Mouse (Mus musculus) MEL (cell line): ENCODE measurements at regions not wholly inside any gene's neighbourhood (a gene's known extent, or its start where the extent isn't known, plus 50 kb on each side); places are given as distances from the start of the nearest gene placed in this dataset.
A peak's percentile ranks its signal among the peaks of the same experiment; 100 is the strongest.

Experiments used
- DNase-seq: peaks from one replicate; pipeline ENCODE4 v3.0.0; 2011; ENCODE audit warnings: low read depth, low spot score
- H3K27ac ChIP-seq: 2 replicates; pipeline ENCODE4 v1.5.1; 2012; ENCODE audit warnings: low read depth, mild to moderate bottlenecking, control low read depth, low read length, moderate library complexity; ENCODE audit not compliant: control insufficient read depth
- H3K27me3 ChIP-seq, 2 experiments: fragments of 150-350 bp in 1 of 2; sonication (generic) in 1 of 2; 2 replicates each; pipeline ENCODE4 v1.6.1; 2012; ENCODE audit warnings: low read length in 2 of 2, mild to moderate bottlenecking in 2 of 2, improper control_type of control experiment in 1 of 2, moderate library complexity in 1 of 2; ENCODE audit not compliant: insufficient read depth in 2 of 2, control insufficient read depth in 1 of 2
- H3K36me3 ChIP-seq, 2 experiments: 2 replicates each; pipeline ENCODE4 v1.6.1; 2012 to 2014; ENCODE audit warnings: low read length in 2 of 2, improper control_type of control experiment in 1 of 2, inconsistent platforms in 1 of 2, mild to moderate bottlenecking in 1 of 2; ENCODE audit not compliant: insufficient read depth in 2 of 2, control insufficient read depth in 1 of 2
- H3K4me1 ChIP-seq, 2 experiments: fragments of 150-350 bp in 1 of 2; sonication (generic) in 1 of 2; 2 replicates each; pipeline ENCODE4 v1.6.1; 2012; ENCODE audit warnings: low read length in 2 of 2, improper control_type of control experiment in 1 of 2, mild to moderate bottlenecking in 1 of 2; ENCODE audit not compliant: insufficient read depth in 2 of 2, control insufficient read depth in 1 of 2
- H3K4me3 ChIP-seq, 2 experiments: fragments of 150-350 bp in 1 of 2; sonication (generic) in 1 of 2; 2 replicates each; pipeline ENCODE4 v1.5.1; 2012; ENCODE audit warnings: low read depth in 2 of 2, low read length in 2 of 2, mild to moderate bottlenecking in 2 of 2, moderate library complexity in 2 of 2, control low read depth in 1 of 2, improper control_type of control experiment in 1 of 2; ENCODE audit not compliant: control insufficient read depth in 1 of 2, insufficient read depth in 1 of 2
- H3K79me2 ChIP-seq: 2 replicates; pipeline ENCODE4 v1.6.1; 2012; ENCODE audit warnings: mild to moderate bottlenecking, low read length, moderate library complexity; ENCODE audit not compliant: control insufficient read depth, poor library complexity, insufficient read depth
- H3K9ac ChIP-seq: 2 replicates; pipeline ENCODE4 v1.6.1; 2012; ENCODE audit warnings: low read depth, mild to moderate bottlenecking, control low read depth, low read length, moderate library complexity; ENCODE audit not compliant: control insufficient read depth, poor library complexity, severe bottlenecking
- H3K9me3 ChIP-seq: fragments of 150-350 bp; sonication (generic); replicated peaks from 2 replicates; pipeline ENCODE4 v1.6.1; 2012; ENCODE audit warnings: mild to moderate bottlenecking, low read length, improper control_type of control experiment, moderate library complexity; ENCODE audit not compliant: insufficient read depth
- BHLHE40 ChIP-seq: IDR thresholded peaks from 2 replicates; pipeline ENCODE4 v1.6.1; 2012; ENCODE audit warnings: low read depth, mild to moderate bottlenecking, inconsistent platforms, low read length, improper control_type of control experiment, borderline replicate concordance
- CHD1 ChIP-seq: IDR thresholded peaks from 2 replicates; pipeline ENCODE4 v1.6.1; 2012; ENCODE audit warnings: low read depth, mild to moderate bottlenecking, inconsistent platforms, low read length, improper control_type of control experiment
- CHD2 ChIP-seq: IDR thresholded peaks from 2 replicates; pipeline ENCODE4 v1.6.1; 2011; ENCODE audit warnings: low read length, improper control_type of control experiment
- CTCF ChIP-seq, 3 experiments: IDR thresholded peaks in 2 of 3; conservative IDR thresholded peaks in 1 of 3; 2 replicates each; pipeline ENCODE4 v1.5.1; 2011 to 2012; ENCODE audit warnings: low read length in 3 of 3, low read depth in 2 of 3, mild to moderate bottlenecking in 2 of 3, improper control_type of control experiment in 1 of 3, inconsistent platforms in 1 of 3, mixed read lengths in 1 of 3, moderate library complexity in 1 of 3; ENCODE audit not compliant: control insufficient read depth in 1 of 3, insufficient read depth in 1 of 3, poor library complexity in 1 of 3, severe bottlenecking in 1 of 3
- E2F4 ChIP-seq: IDR thresholded peaks from 2 replicates; pipeline ENCODE4 v1.6.1; 2011; ENCODE audit warnings: low read depth, low read length, improper control_type of control experiment, borderline replicate concordance
- ELF1 ChIP-seq: IDR thresholded peaks from 2 replicates; pipeline ENCODE4 v1.6.1; 2014; ENCODE audit warnings: low read depth, mild to moderate bottlenecking, inconsistent platforms, low read length, improper control_type of control experiment, moderate library complexity
- EP300 ChIP-seq, 2 experiments: IDR thresholded peaks; 2 replicates each; pipeline ENCODE4 v1.6.1; 2011; ENCODE audit warnings: improper control_type of control experiment in 2 of 2, low read length in 2 of 2, low read depth in 1 of 2, mild to moderate bottlenecking in 1 of 2
- GABPA ChIP-seq: IDR thresholded peaks from 2 replicates; pipeline ENCODE4 v1.6.1; 2012; ENCODE audit warnings: low read depth, mild to moderate bottlenecking, inconsistent platforms, low read length, improper control_type of control experiment, moderate library complexity
- HCFC1 ChIP-seq: IDR thresholded peaks from 2 replicates; pipeline ENCODE4 v1.6.1; 2012; ENCODE audit warnings: low read depth, mild to moderate bottlenecking, inconsistent platforms, low read length, improper control_type of control experiment, moderate library complexity
- JUND ChIP-seq: IDR thresholded peaks from 2 replicates; pipeline ENCODE4 v1.6.1; 2011; ENCODE audit warnings: low read depth, mild to moderate bottlenecking, improper control_type of control experiment, low read length
- KAT2A ChIP-seq: conservative IDR thresholded peaks from 2 replicates; pipeline ENCODE4 v1.6.1; 2012; ENCODE audit warnings: low read depth, low read length, improper control_type of control experiment, inconsistent platforms
- MAFK ChIP-seq: IDR thresholded peaks from 2 replicates; pipeline ENCODE4 v1.6.1; 2011; ENCODE audit warnings: low read depth, mild to moderate bottlenecking, low read length, improper control_type of control experiment, borderline replicate concordance
- MAX ChIP-seq: IDR thresholded peaks from 2 replicates; pipeline ENCODE4 v1.6.1; 2011; ENCODE audit warnings: low read length, improper control_type of control experiment
- MAZ ChIP-seq: IDR thresholded peaks from 2 replicates; pipeline ENCODE4 v1.6.1; 2012; ENCODE audit warnings: low read depth, mild to moderate bottlenecking, inconsistent platforms, low read length, improper control_type of control experiment
- MEF2A ChIP-seq: IDR thresholded peaks from 2 replicates; pipeline ENCODE4 v1.6.1; 2014; ENCODE audit warnings: low read depth, mild to moderate bottlenecking, inconsistent platforms, low read length, improper control_type of control experiment; ENCODE audit not compliant: poor library complexity, insufficient replicate concordance, severe bottlenecking; ENCODE audit errors: extremely low read depth
- MXI1 ChIP-seq: IDR thresholded peaks from 2 replicates; pipeline ENCODE4 v1.6.1; 2011; ENCODE audit warnings: mild to moderate bottlenecking, low read depth, low read length, improper control_type of control experiment
- MYC ChIP-seq: IDR thresholded peaks from 2 replicates; pipeline ENCODE4 v1.6.1; 2011; ENCODE audit warnings: low read depth, mild to moderate bottlenecking, low read length, improper control_type of control experiment, moderate library complexity
- NELFE ChIP-seq: IDR thresholded peaks from 2 replicates; pipeline ENCODE4 v1.6.1; 2011; ENCODE audit warnings: low read depth, low read length, improper control_type of control experiment
- NRF1 ChIP-seq: IDR thresholded peaks from 2 replicates; pipeline ENCODE4 v1.6.1; 2014; ENCODE audit warnings: low read depth, mild to moderate bottlenecking, inconsistent platforms, low read length, improper control_type of control experiment, moderate library complexity; ENCODE audit not compliant: poor library complexity, insufficient read depth, severe bottlenecking
- POLR2A ChIP-seq, 2 experiments: IDR thresholded peaks; 2 replicates each; pipeline ENCODE4 v1.6.1; 2011 to 2012; ENCODE audit warnings: low read length in 2 of 2, mild to moderate bottlenecking in 2 of 2, control low read depth in 1 of 2, improper control_type of control experiment in 1 of 2, low read depth in 1 of 2, moderate library complexity in 1 of 2; ENCODE audit not compliant: control insufficient read depth in 1 of 2, insufficient read depth in 1 of 2, poor library complexity in 1 of 2
- POLR2AphosphoS2 ChIP-seq: IDR thresholded peaks from 2 replicates; pipeline ENCODE4 v1.6.1; 2011; ENCODE audit warnings: low read length, improper control_type of control experiment
- RAD21 ChIP-seq: IDR thresholded peaks from 2 replicates; pipeline ENCODE4 v1.6.1; 2011; ENCODE audit warnings: mild to moderate bottlenecking, low read depth, low read length, improper control_type of control experiment
- SIN3A ChIP-seq: IDR thresholded peaks from 2 replicates; pipeline ENCODE4 v1.6.1; 2012; ENCODE audit warnings: low read length, improper control_type of control experiment, inconsistent platforms
- SMC3 ChIP-seq: IDR thresholded peaks from 2 replicates; pipeline ENCODE4 v1.6.1; 2011; ENCODE audit warnings: low read depth, low read length, improper control_type of control experiment
- TAL1 ChIP-seq: IDR thresholded peaks from 2 replicates; pipeline ENCODE4 v1.6.1; 2012; ENCODE audit warnings: mild to moderate bottlenecking, inconsistent platforms, low read length, moderate library complexity, mixed read lengths
- TBP ChIP-seq: IDR thresholded peaks from 2 replicates; pipeline ENCODE4 v1.8.0; 2011; ENCODE audit warnings: low read depth, low read length, improper control_type of control experiment
- TCF12 ChIP-seq: IDR thresholded peaks from 2 replicates; pipeline ENCODE4 v1.6.1; 2014; ENCODE audit warnings: low read depth, mild to moderate bottlenecking, inconsistent platforms, low read length, improper control_type of control experiment, moderate library complexity
- USF1 ChIP-seq: IDR thresholded peaks from 2 replicates; pipeline ENCODE4 v1.6.1; 2014; ENCODE audit warnings: low read depth, mild to moderate bottlenecking, inconsistent platforms, low read length, improper control_type of control experiment, moderate library complexity
- USF2 ChIP-seq, 2 experiments: IDR thresholded peaks; 2 replicates each; pipeline ENCODE4 v1.6.1; 2011 to 2012; ENCODE audit warnings: improper control_type of control experiment in 2 of 2, low read length in 2 of 2, borderline replicate concordance in 1 of 2, inconsistent platforms in 1 of 2, low read depth in 1 of 2, mild to moderate bottlenecking in 1 of 2; ENCODE audit not compliant: insufficient read depth in 1 of 2
- ZC3H11A ChIP-seq: IDR thresholded peaks from 2 replicates; pipeline ENCODE4 v1.6.1; 2012; ENCODE audit warnings: low read depth, mild to moderate bottlenecking, inconsistent platforms, low read length, improper control_type of control experiment
- ZKSCAN1 ChIP-seq: IDR thresholded peaks from 2 replicates; pipeline ENCODE4 v1.6.1; 2012; ENCODE audit warnings: low read depth, mild to moderate bottlenecking, inconsistent platforms, low read length, improper control_type of control experiment, moderate library complexity
- ZNF384 ChIP-seq: IDR thresholded peaks from 2 replicates; pipeline ENCODE4 v1.6.1; 2012; ENCODE audit warnings: low read depth, mild to moderate bottlenecking, inconsistent platforms, low read length, improper control_type of control experiment

GRCm38 (mm10) chr10:119363616-119364015, 90.0 kb upstream of the Grip1 start:
- Histone ChIP-seq H3K9me3 (no peaks in the 10 kb centered on the region), H3K27me3 (no peaks in the 10 kb centered on the region), H3K4me1 (no peaks in the 10 kb centered on the region), H3K79me2 (no peaks in the 10 kb centered on the region), H3K4me3 (no peak overlapping the region), H3K9ac (no peak overlapping the region), H3K27ac (no peak overlapping the region), H3K36me3 (no peaks in the 10 kb centered on the region)
- TF ChIP-seq JUND (no peak), RAD21 (peak; percentile 5), TCF12 (no peak), EP300 (IDR thresholded peaks at IDR 0.05; ENCODE audit: low read depth in 1 of 2, low read length in 2 of 2) (no peak), SIN3A (no peak), MEF2A (no peak), MAX (no peak), USF2 (IDR thresholded peaks at IDR 0.05; ENCODE audit: borderline replicate concordance in 1 of 2, insufficient read depth in 1 of 2, low read depth in 1 of 2, low read length in 2 of 2) (no peak), USF1 (no peak), TAL1 (no peak), TBP (no peak), MYC (no peak), ELF1 (no peak), HCFC1 (no peak), ZC3H11A (0 out of 2 replicates have a peak, but pooled peaks have one; percentile 19), MAZ (no peak), NRF1 (no peak), POLR2AphosphoS2 (no peak), MAFK (no peak), BHLHE40 (no peak), ZNF384 (no peak), MXI1 (no peak), CHD1 (no peak), POLR2A (IDR thresholded peaks at IDR 0.05; ENCODE audit: control insufficient read depth in 1 of 2, insufficient read depth in 1 of 2, low read depth in 1 of 2, low read length in 2 of 2, poor library complexity in 1 of 2) (no peak), KAT2A (no peak), E2F4 (no peak), CTCF (IDR thresholded peaks at IDR 0.05 in 2 of 3, conservative IDR thresholded peaks at IDR 0.05 in 1 of 3; ENCODE audit: control insufficient read depth in 1 of 3, insufficient read depth in 1 of 3, low read depth in 2 of 3, low read length in 3 of 3, poor library complexity in 1 of 3, severe bottlenecking in 1 of 3) (peak in 2 of 3 experiments; percentile 11 to 41; a peak in 2 of 6 replicates), CHD2 (no peak), ZKSCAN1 (no peak), GABPA (no peak), SMC3 (peak; percentile 48), NELFE (no peak)
- peak; percentile 19 for DNase-seq
